Mouse (Mus musculus) liver, adult (tissue): ENCODE results near the gene Oscar.

Source experiments
- GATA4 ChIP-seq: IDR thresholded peaks from 2 replicates; pipeline ENCODE4 v1.6.1; 2014; ENCODE audit warnings: mild to moderate bottlenecking, low read length; ENCODE audit not compliant: insufficient replicate concordance

Gene Oscar

GRCm38 (mm10) chr7:3629030-3629429 lies 13.1 kb upstream of the Oscar start:
- no peak for TF ChIP-seq GATA4

GRCm38 (mm10) chr7:3617242-3617995 lies 1.5 kb upstream of the Oscar start, which contains the start of gene Ndufa3:
TSS of gene Ndufa3 (plus strand) at chr7:3617373.
- no peak for TF ChIP-seq GATA4

- TF ChIP-seq GATA4: no peak
These were observed 658 bp upstream of the Oscar start for GRCm38 (mm10) chr7:3616389-3617241.

- TF ChIP-seq GATA4: no peak
These were observed 1.9 kb downstream of the Oscar start for GRCm38 (mm10) chr7:3614021-3614420.

GRCm38 (mm10) chr7:3611006-3611405 lies 5.0 kb downstream of the Oscar start:
- no peak for TF ChIP-seq GATA4

GRCm38 (mm10) chr7:3610437-3610836 lies 5.5 kb downstream of the Oscar start:
- no peak for TF ChIP-seq GATA4

GRCm38 (mm10) chr7:3609082-3609481 lies 6.9 kb downstream of the Oscar start:
- no peak for TF ChIP-seq GATA4

GRCm38 (mm10) chr7:3608668-3609067 lies 7.3 kb downstream of the Oscar start:
- TF ChIP-seq GATA4: no peak

GRCm38 (mm10) chr7:3607391-3607790 lies 8.6 kb downstream of the Oscar start:
- TF ChIP-seq GATA4: no peak

- TF ChIP-seq GATA4: no peak
These were observed 9.2 kb downstream of the Oscar start for GRCm38 (mm10) chr7:3606798-3607197.

GRCm38 (mm10) chr7:3601119-3601518 lies 14.8 kb downstream of the Oscar start:
- no peak for TF ChIP-seq GATA4

GRCm38 (mm10) chr7:3595146-3595545 lies 20.8 kb downstream of the Oscar start:
- TF ChIP-seq GATA4: no peak

GRCm38 (mm10) chr7:3594686-3595085 lies 21.3 kb downstream of the Oscar start:
- no peak for TF ChIP-seq GATA4

- TF ChIP-seq GATA4: no peak
These were observed 22.1 kb downstream of the Oscar start for GRCm38 (mm10) chr7:3593855-3594254.

GRCm38 (mm10) chr7:3591534-3591933 lies 24.4 kb downstream of the Oscar start:
- no peak for TF ChIP-seq GATA4

GRCm38 (mm10) chr7:3590550-3590949 lies 25.4 kb downstream of the Oscar start:
- no peak for TF ChIP-seq GATA4
